ENCODE assay signal across 9 mouse cellular contexts in genomic region chr2:32535501-32535991, GRCm38 (mm10). TPM values are rescaled to one million over a fixed set of nuclear protein-coding genes. Genes with fewer than 3 reads are reported as not detected.
DNase-seq lines count a peak whose midpoint lies in the region; ATAC-seq lines count a peak whose summit lies in the region.
"Had no signal": no experiment of that assay in that cellular context is flagged by ENCODE, and none has a peak within 500 bp of the region (broad histone marks: within the 10 kb centered on the region; RNA-seq: fewer than 3 reads in every experiment).

No protein-coding gene starts in this region.

- WGBS in forebrain, embryonic 13.5 days: 0% methylated on average over 41 of the region's 56 CpGs

- peak overlapping the region; percentile 93 for H3K4me3 ChIP-seq in forebrain, embryonic 13.5 days

- no peak for ATAC-seq in forebrain, embryonic 13.5 days

- peak overlapping the region; percentile 88 for H3K27ac ChIP-seq in forebrain, embryonic 13.5 days

- H3K36me3 ChIP-seq in forebrain, embryonic 13.5 days (ENCODE audit: poor library complexity, severe bottlenecking): no peaks in the 10 kb centered on the region

- DNase-seq in R1 (ENCODE audit: low read depth, low spot score): peak; percentile 56
- DNase-seq in c-Kit-positive CD71-positive TER-119-negative erythroid progenitor cells, embryonic 14.5 days (ENCODE audit: low read depth): peak; percentile 23
- peak; percentile 62 for DNase-seq in heart, postnatal 4 days
- peak; percentile 43 to 53 for DNase-seq in layer of hippocampus, postnatal 14 days (ENCODE audit: low spot score in 2 of 2)
- DNase-seq in lung, postnatal 14 days: peak; percentile 71
- peak; percentile 69 for DNase-seq in right cerebral cortex, postnatal 4 days
- no peak for DNase-seq in thymus, postnatal 10 days (ENCODE audit: low spot score in 2 of 2)

- no peaks in the 10 kb centered on the region for H3K27me3 ChIP-seq in forebrain, embryonic 13.5 days

- peaks cover 57% of the 10 kb centered on the region for H3K4me1 ChIP-seq in forebrain, embryonic 13.5 days

- no peaks in the 10 kb centered on the region for H3K9me3 ChIP-seq in forebrain, embryonic 13.5 days (replicated peaks)

- H3K9ac ChIP-seq in forebrain, embryonic 13.5 days: peak overlapping the region; percentile 92

- peak overlapping the region; percentile 84 for H3K4me2 ChIP-seq in forebrain, embryonic 13.5 days

RNA-seq across cellular contexts. Expression of gene Fam102a, which starts 0.4 kb away (rescaled TPM):
- polyA plus RNA-seq in forebrain, embryonic 13.5 days (2015; fragmentation: Nextera tagmentation; extraction: Ambion mirVana): 4.5 and 5.2 TPM in 2 replicates
- total RNA-seq in heart, postnatal 4 days (2021): 10 to 100 TPM in 1 of 2 experiments, 1 to 10 TPM in 1; 9.9 to 11.0 TPM
- total RNA-seq in layer of hippocampus, postnatal 14 days (2021): 10 to 100 TPM; 50.2 to 52.9 TPM

RNA-seq across cellular contexts. Expression of gene Dpm2, which starts 35.1 kb away (rescaled TPM):
- 127 and 129 TPM in 2 replicates for polyA plus RNA-seq in forebrain, embryonic 13.5 days (2015; fragmentation: Nextera tagmentation; extraction: Ambion mirVana)
- total RNA-seq in heart, postnatal 4 days (2021): 10 to 100 TPM; 32.5 to 34.4 TPM
- 10 to 100 TPM; 78.8 to 90.1 TPM for total RNA-seq in layer of hippocampus, postnatal 14 days (2021)

RNA-seq across cellular contexts. Expression of gene Pip5kl1, which starts 39.1 kb away (rescaled TPM):
- polyA plus RNA-seq in forebrain, embryonic 13.5 days (2015; fragmentation: Nextera tagmentation; extraction: Ambion mirVana): 1.7 and 3.4 TPM in 2 replicates
- under 1 TPM in 1 of 2 experiments, not detected in 1; 0.26 TPM for total RNA-seq in heart, postnatal 4 days (2021)
- total RNA-seq in layer of hippocampus, postnatal 14 days (2021): 1 to 10 TPM; 4.4 to 7.2 TPM
- total RNA-seq: hematopoietic stem cell, adult 5-6 weeks had no signal

RNA-seq across cellular contexts. Expression of gene 9430097D07Rik, which starts 39.9 kb away (rescaled TPM):
- 0.18 and 0.39 TPM in 2 replicates for polyA plus RNA-seq in forebrain, embryonic 13.5 days (2015; fragmentation: Nextera tagmentation; extraction: Ambion mirVana)
- not detected for total RNA-seq in heart, postnatal 4 days (2021)
- total RNA-seq in layer of hippocampus, postnatal 14 days (2021): under 1 TPM; 0.44 to 0.93 TPM
- total RNA-seq: hematopoietic stem cell, adult 5-6 weeks had no signal

RNA-seq across cellular contexts. Expression of gene St6galnac4, which starts 51.3 kb away (rescaled TPM):
- polyA plus RNA-seq in forebrain, embryonic 13.5 days (2015; fragmentation: Nextera tagmentation; extraction: Ambion mirVana): 14.5 and 16.5 TPM in 2 replicates
- 10 to 100 TPM; 31.6 to 38.6 TPM for total RNA-seq in heart, postnatal 4 days (2021)
- 10 to 100 TPM; 41.7 to 42.1 TPM for total RNA-seq in layer of hippocampus, postnatal 14 days (2021)

Comparison
In these comparisons a context has a peak if more than half of its experiments do, and no peak if none do; other contexts are left out.
1. DNase-seq: peak in R1 (single experiment), c-Kit-positive CD71-positive TER-119-negative erythroid progenitor cells, embryonic 14.5 days (single experiment), heart, postnatal 4 days (single experiment), layer of hippocampus, postnatal 14 days (2 of 2), lung, postnatal 14 days (single experiment) and right cerebral cortex, postnatal 4 days (single experiment); none in thymus, postnatal 10 days (0 of 2).
2. RNA of gene Fam102a, which starts 0.4 kb away (total RNA-seq): 50.2 to 52.9 TPM in layer of hippocampus, postnatal 14 days; 9.9 to 11.0 TPM in heart, postnatal 4 days; every median in the first group is over 4 times any median in the second.
3. RNA of gene Pip5kl1, which starts 39.1 kb away (total RNA-seq): 4.4 to 7.2 TPM in layer of hippocampus, postnatal 14 days; 0.26 TPM in heart, postnatal 4 days; every median in the first group is over 4 times any median in the second.